Mouse (Mus musculus): Measurements from ENCODE around the gene Rhov. TPM values are rescaled to one million over a fixed set of nuclear protein-coding genes. Genes with fewer than 3 reads are reported as not detected.

Gene Rhov
- total and polyA plus RNA-seq, 2 experiments from 2014 or later: 28.4 to 32.6 TPM

DNA sequence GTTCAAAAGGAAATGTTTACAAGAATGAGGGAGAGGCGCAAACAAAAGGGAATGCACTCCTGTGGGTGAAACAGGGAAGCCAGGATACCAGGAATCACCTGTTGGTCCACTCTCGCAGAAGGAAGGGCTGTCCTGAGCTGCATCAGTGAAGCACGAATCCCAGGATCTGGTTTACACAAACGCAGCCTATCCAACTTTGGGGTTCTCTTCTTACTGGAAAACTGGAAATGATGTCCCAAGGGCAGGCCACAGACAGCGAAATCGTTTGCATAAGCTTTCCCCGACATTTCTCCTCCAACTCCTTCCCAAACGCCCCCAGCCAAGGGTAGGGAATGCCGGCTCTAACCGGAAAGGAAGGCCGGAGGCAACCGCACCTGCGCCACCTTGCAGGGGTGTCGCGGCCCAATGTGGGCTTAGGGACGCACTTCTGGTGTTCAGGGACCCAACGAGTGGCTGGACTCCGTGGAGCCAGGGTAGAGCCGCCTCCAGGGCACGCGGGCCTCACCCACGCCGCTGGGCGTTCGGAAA lies 34.3 kb downstream of the Rhov start:
- no peak for TF ChIP-seq CTCF (IDR thresholded peaks at IDR 0.05; ENCODE audit: low read depth)

DNA sequence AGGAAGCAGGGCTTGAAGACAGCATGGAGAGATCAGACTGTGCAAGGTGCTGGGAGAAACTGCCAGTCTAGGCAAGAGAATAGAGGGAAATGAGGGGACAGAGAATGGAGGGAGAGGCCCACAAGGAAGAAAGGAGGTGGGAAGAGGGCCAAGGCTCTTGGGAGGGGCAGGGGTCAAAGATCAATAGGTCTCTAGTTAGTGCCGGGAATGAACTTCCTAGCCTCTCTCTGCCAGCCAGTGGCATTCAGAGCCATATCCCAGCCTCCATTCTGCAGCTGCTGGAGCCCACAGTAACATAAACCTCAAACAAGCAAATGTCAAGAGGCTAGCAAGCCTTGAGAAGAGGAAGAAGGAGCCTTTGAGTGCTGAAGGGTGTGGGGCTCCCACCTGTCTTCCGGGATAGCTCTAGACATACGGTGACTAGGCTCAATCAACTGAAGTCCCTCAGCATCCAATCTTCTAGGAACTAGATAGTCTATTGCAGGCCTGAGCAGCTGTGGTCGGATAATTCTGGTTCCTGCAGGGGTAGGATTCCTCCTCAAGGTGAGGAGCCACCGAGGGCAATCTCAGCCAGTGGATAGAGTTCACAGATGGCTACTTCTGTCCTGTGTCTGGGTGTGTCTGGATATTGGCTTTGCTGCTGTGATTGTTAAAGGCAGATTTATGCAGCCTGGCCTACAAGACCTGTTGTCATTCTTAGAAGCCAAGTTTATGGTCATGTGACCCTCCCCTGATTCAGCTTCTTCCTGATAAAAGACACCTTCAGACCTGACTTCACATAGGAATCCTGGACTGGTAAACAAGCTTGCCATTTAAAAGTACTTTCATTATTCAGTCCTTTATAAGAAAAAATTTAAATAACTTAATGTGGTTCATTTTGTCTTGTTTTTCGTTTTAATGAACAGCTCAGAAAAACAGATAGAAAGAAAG lies 41.0 kb downstream of the Rhov start, which contains the start of gene Ppp1r14d:
TSS of gene Ppp1r14d (minus strand) at position 132 of the 930 bp plus-strand sequence.
- ATAC-seq (no peak), DNase-seq (ENCODE audit: low spot score) (no peak)
- Histone ChIP-seq H3K9me3 (ENCODE audit: low read length) (no peaks in the 10 kb centered on the region), H3K36me3 (ENCODE audit: insufficient read depth, low read length) (no peaks in the 10 kb centered on the region), H3K4me2 (ENCODE audit: low read depth, low read length) (no peak within 1 kb of the TSS), H3K9ac (replicated peaks; ENCODE audit: low read length) (no peak within 1 kb of the TSS), H3K4me1 (ENCODE audit: insufficient read depth, low read length) (no peaks in the 10 kb centered on the region), H3K27ac (no peak within 1 kb of the TSS), H3K27me3 (ENCODE audit: insufficient read depth, low read length) (0 out of 2 replicates have a peak, but pooled peaks cover 1% of the 10 kb centered on the region), H3K4me3 (ENCODE audit: low read length) (no peak within 1 kb of the TSS)
- WGBS: 72% methylated on average over 6 of the region's 6 CpGs
- no peak for TF ChIP-seq CTCF (IDR thresholded peaks at IDR 0.05; ENCODE audit: low read depth)

More for the DNA sequence above, 34.3 kb downstream of the Rhov start:
- no peaks in the 10 kb centered on the region for H3K36me3 ChIP-seq (ENCODE audit: insufficient read depth, low read length)
- peak overlapping the region; percentile 59 for H3K4me2 ChIP-seq (ENCODE audit: low read depth, low read length)
- peak overlapping the region; percentile 38 for H3K4me3 ChIP-seq (ENCODE audit: low read length)
- H3K27me3 ChIP-seq (ENCODE audit: insufficient read depth, low read length): peaks cover 44% of the 10 kb centered on the region
- DNase-seq (ENCODE audit: low spot score): no peak
- H3K27ac ChIP-seq: no peak overlapping the region
- no peaks in the 10 kb centered on the region for H3K9me3 ChIP-seq (ENCODE audit: low read length)
- WGBS: 9% methylated on average over 24 of the region's 25 CpGs
- no peak overlapping the region for H3K9ac ChIP-seq (replicated peaks; ENCODE audit: low read length)
- no peak for ATAC-seq
- H3K4me1 ChIP-seq (ENCODE audit: insufficient read depth, low read length): peaks cover 5% of the 10 kb centered on the region; the same call in 1 of the 2 replicates

Other genes with a start within 250 kb of the Rhov start
- gene Ccdc32, start 241.9 kb downstream of the Rhov start, total RNA-seq (2014; rRNA removed): 26.1 and 33.1 TPM in 2 replicates
- 47.7 and 47.9 TPM in 2 replicates for gene Ccdc32, start 241.9 kb downstream of the Rhov start, polyA plus RNA-seq (2015; fragmentation: Nextera tagmentation; extraction: Ambion mirVana)
- 10.4 and 11.2 TPM in 2 replicates for gene Rpusd2, start 236.5 kb downstream of the Rhov start, total RNA-seq (2014; rRNA removed)
- gene Rpusd2, start 236.5 kb downstream of the Rhov start, polyA plus RNA-seq (2015; fragmentation: Nextera tagmentation; extraction: Ambion mirVana): 3.3 and 4.5 TPM in 2 replicates
- gene Knl1, start 224.2 kb downstream of the Rhov start, total RNA-seq (2014; rRNA removed): 3.0 and 3.7 TPM in 2 replicates
- 10.0 and 14.3 TPM in 2 replicates for gene Knl1, start 224.2 kb downstream of the Rhov start, polyA plus RNA-seq (2015; fragmentation: Nextera tagmentation; extraction: Ambion mirVana)
- 3.6 and 3.8 TPM in 2 replicates for gene Rad51, start 158.5 kb downstream of the Rhov start, total RNA-seq (2014; rRNA removed)
- 9.0 and 9.6 TPM in 2 replicates for gene Rad51, start 158.5 kb downstream of the Rhov start, polyA plus RNA-seq (2015; fragmentation: Nextera tagmentation; extraction: Ambion mirVana)
- gene Rmdn3, start 114.2 kb downstream of the Rhov start, total RNA-seq (2014; rRNA removed): 30.5 and 34.7 TPM in 2 replicates
- gene Rmdn3, start 114.2 kb downstream of the Rhov start, polyA plus RNA-seq (2015; fragmentation: Nextera tagmentation; extraction: Ambion mirVana): 38.7 and 39.8 TPM in 2 replicates
- 9.8 and 17.7 TPM in 2 replicates for gene Gchfr, start 103.5 kb downstream of the Rhov start, total RNA-seq (2014; rRNA removed)
- gene Gchfr, start 103.5 kb downstream of the Rhov start, polyA plus RNA-seq (2015; fragmentation: Nextera tagmentation; extraction: Ambion mirVana): 16.8 and 19.2 TPM in 2 replicates
- 0.36 TPM in 1 of 2 replicates, not detected in the other for gene Gm14137, start 96.8 kb downstream of the Rhov start, total RNA-seq (2014; rRNA removed)
- 0.28 and 0.29 TPM in 2 replicates for gene Gm14137, start 96.8 kb downstream of the Rhov start, polyA plus RNA-seq (2015; fragmentation: Nextera tagmentation; extraction: Ambion mirVana)
- gene Zfyve19, start 62.7 kb downstream of the Rhov start, total RNA-seq (2014; rRNA removed): 26.2 and 35.1 TPM in 2 replicates
- gene Zfyve19, start 62.7 kb downstream of the Rhov start, polyA plus RNA-seq (2015; fragmentation: Nextera tagmentation; extraction: Ambion mirVana): 50.2 and 53.1 TPM in 2 replicates
- 3.0 and 7.1 TPM in 2 replicates for gene Dnajc17, start 62.5 kb downstream of the Rhov start, total RNA-seq (2014; rRNA removed)
- gene Dnajc17, start 62.5 kb downstream of the Rhov start, polyA plus RNA-seq (2015; fragmentation: Nextera tagmentation; extraction: Ambion mirVana): 20.3 and 21.9 TPM in 2 replicates
- gene Ppp1r14d, start 41.4 kb downstream of the Rhov start, total RNA-seq (2014; rRNA removed): not detected in 2 replicates
- not detected in 2 replicates for gene Ppp1r14d, start 41.4 kb downstream of the Rhov start, polyA plus RNA-seq (2015; fragmentation: Nextera tagmentation; extraction: Ambion mirVana)
- 3.0 and 3.7 TPM in 2 replicates for gene Spint1, start 33.9 kb downstream of the Rhov start, total RNA-seq (2014; rRNA removed)
- gene Spint1, start 33.9 kb downstream of the Rhov start, polyA plus RNA-seq (2015; fragmentation: Nextera tagmentation; extraction: Ambion mirVana): 1.1 and 1.2 TPM in 2 replicates
- gene Vps18, start 17.5 kb upstream of the Rhov start, total RNA-seq (2014; rRNA removed): 32.7 and 34.0 TPM in 2 replicates
- gene Vps18, start 17.5 kb upstream of the Rhov start, polyA plus RNA-seq (2015; fragmentation: Nextera tagmentation; extraction: Ambion mirVana): 18.3 and 20.5 TPM in 2 replicates
- 4.2 and 4.3 TPM in 2 replicates for gene Dll4, start 54.5 kb upstream of the Rhov start, total RNA-seq (2014; rRNA removed)
- 2.4 and 2.6 TPM in 2 replicates for gene Dll4, start 54.5 kb upstream of the Rhov start, polyA plus RNA-seq (2015; fragmentation: Nextera tagmentation; extraction: Ambion mirVana)
- gene Chac1, start 80.0 kb upstream of the Rhov start, total RNA-seq (2014; rRNA removed): 12.4 and 22.6 TPM in 2 replicates
- gene Chac1, start 80.0 kb upstream of the Rhov start, polyA plus RNA-seq (2015; fragmentation: Nextera tagmentation; extraction: Ambion mirVana): 11.4 and 12.6 TPM in 2 replicates
- gene Ino80, start 206.4 kb upstream of the Rhov start, total RNA-seq (2014; rRNA removed): 12.3 and 13.4 TPM in 2 replicates
- 2.3 and 2.7 TPM in 2 replicates for gene Ino80, start 206.4 kb upstream of the Rhov start, polyA plus RNA-seq (2015; fragmentation: Nextera tagmentation; extraction: Ambion mirVana)

All from hindbrain, postnatal 0 days (tissue).